Comparison of ENCODE assay signal across 8 mouse cellular contexts in the genomic region with DNA sequence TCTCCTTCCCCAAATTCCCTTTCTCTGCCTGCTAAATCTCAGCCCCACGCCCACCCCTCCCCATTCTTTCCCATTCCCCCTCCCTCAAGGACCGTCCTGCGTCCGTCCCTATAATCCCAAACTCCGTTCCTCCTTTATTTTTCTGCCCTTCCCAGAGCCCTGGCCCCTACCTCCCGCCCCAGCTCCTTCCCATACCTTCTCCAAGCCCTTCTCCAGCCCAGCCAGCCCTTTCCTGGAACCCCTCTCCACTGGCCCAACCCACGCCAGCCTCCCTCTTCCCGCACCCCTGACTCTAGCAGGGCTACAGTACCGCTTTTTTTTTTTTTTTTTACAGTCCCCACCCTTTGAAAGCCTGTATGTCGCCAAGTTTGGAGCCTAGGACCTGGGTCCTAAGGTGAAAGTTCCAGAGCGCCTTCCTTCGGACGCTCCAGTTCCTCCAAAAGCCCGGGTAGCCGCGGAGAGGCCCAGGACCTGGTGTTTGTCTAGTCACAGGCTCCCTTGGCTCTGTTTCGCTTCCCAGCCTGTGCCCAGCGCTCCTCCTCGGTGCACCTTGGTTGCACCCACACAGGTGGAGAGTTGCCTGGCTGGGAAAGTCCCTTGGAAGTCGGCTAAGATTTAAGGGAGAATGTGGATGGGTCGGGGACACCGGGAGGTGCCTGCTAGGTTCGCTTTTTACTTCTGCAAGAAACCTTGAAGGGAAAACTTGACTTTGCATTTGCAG. TPM values are rescaled to one million over a fixed set of nuclear protein-coding genes. Genes with fewer than 3 reads are reported as not detected.
DNase-seq lines count a peak whose midpoint lies in the region; ATAC-seq lines count a peak whose summit lies in the region.

No protein-coding gene starts in this region.

- peaks cover 96% of the 10 kb centered on the region for H3K27me3 ChIP-seq in forebrain, embryonic 10.5 days (ENCODE audit: poor library complexity, severe bottlenecking)
- peaks cover 58% of the 10 kb centered on the region for H3K27me3 ChIP-seq in midbrain, embryonic 14.5 days (ENCODE audit: control insufficient read depth, insufficient read depth, low read length)

- no peaks in the 10 kb centered on the region for H3K9me3 ChIP-seq in forebrain, embryonic 10.5 days
- no peaks in the 10 kb centered on the region for H3K9me3 ChIP-seq in midbrain, embryonic 14.5 days (ENCODE audit: control insufficient read depth, low read length)

- intact Hi-C loops in left cerebral cortex, postnatal 36 days (cut with DNase I): no loop called here

- H3K36me3 ChIP-seq in forebrain, embryonic 10.5 days (replicated peaks): no peaks in the 10 kb centered on the region
- H3K36me3 ChIP-seq in midbrain, embryonic 14.5 days (ENCODE audit: control insufficient read depth, insufficient read depth, low read length): no peaks in the 10 kb centered on the region

- H3K4me1 ChIP-seq in forebrain, embryonic 10.5 days: peaks cover 54% of the 10 kb centered on the region
- peaks cover 14% of the 10 kb centered on the region for H3K4me1 ChIP-seq in midbrain, embryonic 14.5 days (ENCODE audit: control insufficient read depth, insufficient read depth, low read length)

- H3K4me2 ChIP-seq in midbrain, embryonic 14.5 days (ENCODE audit: low read length): peak overlapping the region; percentile 89

- ATAC-seq in midbrain, embryonic 14.5 days (ENCODE audit: low FRiP score, low TSS enrichment): no peak; the same call in 1 of the 2 replicates
- ATAC-seq in frontal cortex, adult (ENCODE audit: low TSS enrichment): no peak

- peak; percentile 47 for DNase-seq in embryo, embryonic 9.5 days (ENCODE audit: extremely low spot score)
- no peak for DNase-seq in embryo, embryonic 10 days (ENCODE audit: low spot score)
- peak; percentile 41 for DNase-seq in forebrain, embryonic 10.5 days (ENCODE audit: extremely low spot score, low spot score)
- peak; percentile 50 to 58 for DNase-seq in kidney, adult 8-10 months
- DNase-seq in midbrain, embryonic 14.5 days: no peak
- DNase-seq in layer of hippocampus, postnatal 14 days (ENCODE audit: low spot score in 2 of 2): no peak
- DNase-seq in left cerebral cortex, postnatal 36 days (ENCODE audit: low spot score in 2 of 2): no peak

- peak overlapping the region; percentile 66 for H3K4me3 ChIP-seq in forebrain, embryonic 10.5 days
- peak overlapping the region; percentile 43 for H3K4me3 ChIP-seq in midbrain, embryonic 14.5 days (replicated peaks; ENCODE audit: low read depth, low read length)

- WGBS in forebrain, embryonic 10.5 days: under 1% methylated on average over 23 of the region's 23 CpGs
- WGBS in midbrain, embryonic 14.5 days: 2% methylated on average over 23 of the region's 23 CpGs

- peak overlapping the region; percentile 30; the same call in 1 of the 2 replicates for H3K27ac ChIP-seq in forebrain, embryonic 10.5 days
- H3K27ac ChIP-seq in midbrain, embryonic 14.5 days (replicated peaks; ENCODE audit: low read depth, low read length): no peak overlapping the region

- H3K9ac ChIP-seq in midbrain, embryonic 14.5 days (replicated peaks; ENCODE audit: low read length): no peak overlapping the region

RNA-seq across cellular contexts. Expression of gene Rab20, which starts 0.5 kb away (rescaled TPM):
- 1.4 and 1.7 TPM in 2 replicates for polyA plus RNA-seq in forebrain, embryonic 10.5 days (2016; fragmentation: Nextera tagmentation; extraction: Ambion mirVana)
- polyA plus RNA-seq in midbrain, embryonic 14.5 days (2014; fragmentation: Nextera tagmentation; extraction: Ambion mirVana): 0.25 and 0.31 TPM in 2 replicates
- total RNA-seq in layer of hippocampus, postnatal 14 days (2021): under 1 TPM; 0.74 to 0.94 TPM
- total RNA-seq in left cerebral cortex, postnatal 36 days (2021): under 1 TPM in 1 of 2 experiments, not detected in 1; 0.30 TPM

RNA-seq across cellular contexts. Expression of gene Naxd, which starts 18.3 kb away (rescaled TPM):
- 112 and 113 TPM in 2 replicates for polyA plus RNA-seq in forebrain, embryonic 10.5 days (2016; fragmentation: Nextera tagmentation; extraction: Ambion mirVana)
- 130 and 150 TPM in 2 replicates for polyA plus RNA-seq in midbrain, embryonic 14.5 days (2014; fragmentation: Nextera tagmentation; extraction: Ambion mirVana)
- total RNA-seq in layer of hippocampus, postnatal 14 days (2021): 10 to 100 TPM; 55.5 to 58.7 TPM
- total RNA-seq in left cerebral cortex, postnatal 36 days (2021): 10 to 100 TPM; 48.7 to 53.4 TPM

Comparison
In these comparisons a context has a peak if more than half of its experiments do, and no peak if none do; other contexts are left out.
1. DNase-seq: peak in embryo, embryonic 9.5 days (single experiment), forebrain, embryonic 10.5 days (single experiment) and kidney, adult 8-10 months (2 of 2); none in embryo, embryonic 10 days (single experiment), midbrain, embryonic 14.5 days (single experiment), layer of hippocampus, postnatal 14 days (0 of 2) and left cerebral cortex, postnatal 36 days (0 of 2).